Mouse (Mus musculus): ENCODE results near the gene Cped1. TPM values are rescaled to one million over a fixed set of nuclear protein-coding genes. Genes with fewer than 3 reads are reported as not detected.
A peak's percentile ranks its signal among the peaks of the same experiment; 100 is the strongest.

Gene Cped1
- polyA plus RNA-seq (2014; fragmentation: Nextera tagmentation; extraction: Ambion mirVana) = 4.3 and 5.2 TPM in 2 replicates

DNA sequence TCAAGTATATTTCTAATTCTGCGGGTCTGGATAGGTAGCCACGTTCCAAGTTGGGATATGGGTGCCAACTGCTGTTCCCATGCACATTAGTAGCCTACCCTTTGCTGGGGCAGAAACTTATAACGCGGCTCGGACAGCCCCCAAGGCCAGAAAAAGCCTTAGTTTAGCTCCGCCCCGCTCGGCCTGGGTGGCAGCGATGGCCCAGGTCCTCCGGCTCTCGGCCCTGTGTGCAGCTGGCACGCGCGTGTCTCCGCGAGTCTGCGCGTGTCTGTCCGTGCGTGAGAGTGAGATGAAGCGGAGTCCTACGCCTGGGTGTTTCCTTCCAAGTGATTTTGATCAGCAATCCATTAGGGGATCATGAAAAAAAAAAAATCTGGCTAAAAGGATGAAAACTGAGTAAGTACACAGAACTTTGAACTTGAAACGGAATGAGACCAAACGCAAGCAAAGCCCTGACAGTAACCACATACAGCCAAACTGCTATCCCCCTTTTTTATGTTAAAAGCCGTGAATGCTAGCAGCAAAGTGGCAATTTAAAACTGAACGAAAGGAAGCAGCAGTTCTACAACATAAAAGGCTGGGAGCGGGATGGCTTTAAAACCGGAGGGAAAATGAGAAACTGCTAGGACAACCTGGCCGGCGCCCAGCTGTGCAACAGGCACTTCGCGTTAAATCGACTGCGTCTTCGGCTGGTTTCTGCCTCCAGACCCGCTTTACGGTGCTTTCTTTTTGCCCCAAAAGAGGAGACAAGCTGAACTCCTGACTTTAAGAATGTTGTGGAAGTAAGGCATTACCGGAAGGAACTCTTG lies at the start of gene Cped1:
TSS of gene Cped1 (plus strand) at position 185 of the 809 bp plus-strand sequence.
- peak; percentile 60 for DNase-seq (ENCODE audit: low spot score)
- Histone ChIP-seq H3K27ac (ENCODE audit: low read depth, low read length) (no peak within 1 kb of the TSS), H3K36me3 (ENCODE audit: control insufficient read depth, insufficient read depth, low read length) (no peaks in the 10 kb centered on the region), H3K4me3 (ENCODE audit: low read depth, low read length) (peak within 1 kb of the TSS; percentile 40), H3K9me3 (replicated peaks; ENCODE audit: control insufficient read depth, low read length) (no peaks in the 10 kb centered on the region), H3K9ac (ENCODE audit: low read length) (peak within 1 kb of the TSS; percentile 26; the same call in 1 of the 2 replicates), H3K4me2 (ENCODE audit: low read length) (peak within 1 kb of the TSS; percentile 89), H3K4me1 (ENCODE audit: control insufficient read depth, insufficient read depth, low read length) (peaks cover 3% of the 10 kb centered on the region; the same call in 1 of the 2 replicates), H3K27me3 (replicated peaks; ENCODE audit: control insufficient read depth, insufficient read depth, low read length) (peaks cover 10% of the 10 kb centered on the region; the same call in 1 of the 2 replicates)
- WGBS = under 1% methylated on average over 38 of the region's 38 CpGs
- peak; percentile 77 for ATAC-seq

DNA sequence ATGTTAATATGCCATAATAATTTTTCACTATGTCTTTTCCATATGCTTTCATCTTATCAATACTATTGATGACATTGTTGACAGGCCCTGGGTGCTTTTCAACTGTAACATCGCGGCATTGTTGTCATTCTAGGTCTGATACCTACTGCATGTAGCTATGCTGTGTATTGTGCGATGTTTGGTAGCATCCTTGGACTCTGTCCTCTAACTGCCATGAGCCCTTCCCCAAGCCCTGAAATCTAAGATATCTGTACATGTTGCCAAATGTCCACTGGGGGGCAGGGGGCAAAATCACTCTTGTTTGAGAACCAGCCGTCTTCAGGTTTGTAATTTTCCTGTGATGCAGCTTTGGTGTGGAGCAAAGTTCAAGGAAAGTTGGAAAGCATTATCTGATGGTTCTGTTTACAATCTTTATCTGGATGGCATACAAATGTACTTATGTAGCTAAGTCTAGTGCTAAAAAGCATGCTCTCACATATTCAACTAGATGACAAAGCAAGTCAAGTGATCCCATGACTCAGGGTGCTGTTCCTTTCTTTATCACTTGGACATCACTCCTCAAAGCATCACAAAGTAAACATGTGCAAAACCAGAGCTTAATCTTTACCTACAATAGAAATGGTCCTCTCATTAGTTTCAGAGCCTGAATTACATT lies 47.6 kb upstream of the Cped1 start:
- Histone ChIP-seq H3K27ac (ENCODE audit: low read depth, low read length) (no peak overlapping the region), H3K4me1 (ENCODE audit: control insufficient read depth, insufficient read depth, low read length) (no peaks in the 10 kb centered on the region)
- 87% methylated on average over 4 of the region's 4 CpGs for WGBS

DNA sequence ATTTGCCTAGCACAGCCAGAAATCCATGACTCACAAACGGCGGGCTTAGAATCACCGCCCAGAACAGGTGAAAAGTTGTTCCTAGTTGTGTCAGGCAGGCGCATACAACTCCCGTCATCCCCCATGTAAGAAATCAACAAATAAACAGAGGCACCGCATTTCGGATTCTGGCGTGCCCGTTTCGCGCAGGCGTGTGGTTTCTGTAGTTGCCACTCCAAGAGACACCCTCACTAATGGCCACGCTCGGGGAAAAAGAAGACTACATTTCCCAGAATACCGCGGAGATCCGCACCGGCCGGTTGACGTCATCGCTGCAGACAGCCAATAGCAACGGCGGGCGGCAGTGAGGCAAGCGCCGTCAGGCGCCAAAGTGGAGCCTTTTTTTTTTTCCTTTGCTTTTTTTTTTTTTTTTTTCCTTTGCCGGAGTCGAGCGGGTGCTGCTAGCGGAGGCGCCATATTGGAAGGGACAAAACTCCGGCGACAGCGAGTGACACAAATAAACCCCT lies 36.4 kb upstream of the Cped1 start, which contains the start of gene Ing3:
TSS of gene Ing3 (plus strand) at position 346 of the 506 bp plus-strand sequence.
- peak; percentile 100 for DNase-seq (ENCODE audit: low spot score)
- Histone ChIP-seq H3K4me3 (ENCODE audit: low read depth, low read length) (peak within 1 kb of the TSS; percentile 74), H3K4me2 (ENCODE audit: low read length) (peak within 1 kb of the TSS; percentile 73), H3K36me3 (ENCODE audit: control insufficient read depth, insufficient read depth, low read length) (peaks cover 13% of the 10 kb centered on the region; the same call in 1 of the 2 replicates), H3K27me3 (replicated peaks; ENCODE audit: control insufficient read depth, insufficient read depth, low read length) (no peaks in the 10 kb centered on the region), H3K4me1 (ENCODE audit: control insufficient read depth, insufficient read depth, low read length) (peaks cover 6% of the 10 kb centered on the region), H3K9me3 (replicated peaks; ENCODE audit: control insufficient read depth, low read length) (no peaks in the 10 kb centered on the region), H3K9ac (ENCODE audit: low read length) (peak within 1 kb of the TSS; percentile 77), H3K27ac (ENCODE audit: low read depth, low read length) (peak within 1 kb of the TSS; percentile 99)
- under 1% methylated on average over 35 of the region's 35 CpGs for WGBS
- peak; percentile 98 for ATAC-seq

More for the DNA sequence above, 47.6 kb upstream of the Cped1 start:
- ATAC-seq (no peak), DNase-seq (ENCODE audit: low spot score) (no peak)
- no peaks in the 10 kb centered on the region for H3K9me3 ChIP-seq (replicated peaks; ENCODE audit: control insufficient read depth, low read length)
- no peaks in the 10 kb centered on the region for H3K27me3 ChIP-seq (replicated peaks; ENCODE audit: control insufficient read depth, insufficient read depth, low read length)
- no peak overlapping the region for H3K9ac ChIP-seq (ENCODE audit: low read length)
- H3K36me3 ChIP-seq (ENCODE audit: control insufficient read depth, insufficient read depth, low read length) = no peaks in the 10 kb centered on the region
- no peak overlapping the region for H3K4me2 ChIP-seq (ENCODE audit: low read length)
- H3K4me3 ChIP-seq (ENCODE audit: low read depth, low read length) = no peak overlapping the region

DNA sequence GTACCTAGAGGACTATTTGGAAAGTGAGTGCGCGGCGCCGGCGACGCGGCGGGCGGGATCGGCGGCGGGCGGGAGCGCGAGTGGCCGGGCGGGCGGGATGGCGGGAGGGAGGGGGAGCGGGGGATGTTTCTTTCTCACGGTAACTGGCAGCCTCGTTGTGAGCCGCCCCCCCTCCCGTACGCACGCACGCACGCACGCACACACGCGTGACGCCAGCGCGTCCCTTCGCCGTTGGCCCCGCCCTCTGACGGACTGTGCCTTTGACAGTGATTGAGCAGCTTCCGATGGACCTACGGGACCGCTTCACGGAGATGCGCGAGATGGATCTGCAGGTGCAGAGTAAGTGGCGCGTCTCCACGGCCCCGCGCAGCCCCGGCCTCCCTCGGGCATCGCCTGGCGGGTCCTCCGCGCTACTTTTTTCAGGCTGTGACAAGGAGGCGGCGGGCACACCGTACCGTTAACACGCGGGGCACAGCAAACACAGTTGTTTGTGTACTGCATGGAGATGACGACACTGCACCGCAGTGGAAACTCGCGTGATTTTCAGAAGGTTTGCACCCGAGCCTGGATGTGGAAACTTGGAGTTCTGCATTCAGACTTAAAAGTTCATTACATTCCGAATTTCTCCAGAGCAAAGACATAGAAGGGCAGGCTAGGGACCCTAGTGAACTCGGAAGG lies 35.8 kb upstream of the Cped1 start:
- under 1% methylated on average over 64 of the region's 68 CpGs for WGBS
- peak; percentile 97 for ATAC-seq
- peak overlapping the region; percentile 73 for H3K4me2 ChIP-seq (ENCODE audit: low read length)

DNA sequence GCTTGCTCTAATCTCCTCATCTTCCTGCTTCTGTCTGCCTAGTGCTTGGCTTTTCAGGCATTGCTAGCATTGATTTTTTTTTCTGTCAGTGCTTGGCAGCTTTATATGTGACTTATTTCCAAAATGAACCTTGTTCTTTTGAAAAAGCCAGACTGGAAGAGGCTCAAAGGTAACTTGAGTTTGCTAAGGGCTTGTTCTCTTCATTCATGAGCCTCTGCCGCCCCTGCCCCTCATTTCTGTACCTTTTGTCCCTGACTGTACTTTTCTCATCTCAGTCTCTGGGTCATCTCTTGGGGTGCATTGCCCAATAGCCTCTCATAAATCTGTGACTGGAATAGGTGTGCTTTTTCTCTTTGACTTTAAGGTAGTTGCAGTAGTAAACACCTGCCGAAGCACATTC lies 35.0 kb upstream of the Cped1 start:
- no peak for ATAC-seq
- H3K9me3 ChIP-seq (replicated peaks; ENCODE audit: control insufficient read depth, low read length) = no peaks in the 10 kb centered on the region
- H3K4me2 ChIP-seq (ENCODE audit: low read length) = peak overlapping the region; percentile 73
- WGBS = 73% methylated on average over 2 of the region's 2 CpGs
- peaks cover 6% of the 10 kb centered on the region for H3K4me1 ChIP-seq (ENCODE audit: control insufficient read depth, insufficient read depth, low read length)
- no peak for DNase-seq (ENCODE audit: low spot score)
- H3K27ac ChIP-seq (ENCODE audit: low read depth, low read length) = peak overlapping the region; percentile 99; the same call in 1 of the 2 replicates
- no peaks in the 10 kb centered on the region for H3K27me3 ChIP-seq (replicated peaks; ENCODE audit: control insufficient read depth, insufficient read depth, low read length)
- H3K36me3 ChIP-seq (ENCODE audit: control insufficient read depth, insufficient read depth, low read length) = peaks cover 22% of the 10 kb centered on the region
- peak overlapping the region; percentile 77 for H3K9ac ChIP-seq (ENCODE audit: low read length)
- peak overlapping the region; percentile 74 for H3K4me3 ChIP-seq (ENCODE audit: low read depth, low read length)

More for the DNA sequence above, 35.8 kb upstream of the Cped1 start:
- Histone ChIP-seq H3K9me3 (replicated peaks; ENCODE audit: control insufficient read depth, low read length) (no peaks in the 10 kb centered on the region), H3K4me1 (ENCODE audit: control insufficient read depth, insufficient read depth, low read length) (peaks cover 6% of the 10 kb centered on the region), H3K4me3 (ENCODE audit: low read depth, low read length) (peak overlapping the region; percentile 74), H3K27me3 (replicated peaks; ENCODE audit: control insufficient read depth, insufficient read depth, low read length) (no peaks in the 10 kb centered on the region), H3K9ac (ENCODE audit: low read length) (peak overlapping the region; percentile 77), H3K36me3 (ENCODE audit: control insufficient read depth, insufficient read depth, low read length) (peaks cover 17% of the 10 kb centered on the region), H3K27ac (ENCODE audit: low read depth, low read length) (peak overlapping the region; percentile 99)
- DNase-seq (ENCODE audit: low spot score) = peak; percentile 97

DNA sequence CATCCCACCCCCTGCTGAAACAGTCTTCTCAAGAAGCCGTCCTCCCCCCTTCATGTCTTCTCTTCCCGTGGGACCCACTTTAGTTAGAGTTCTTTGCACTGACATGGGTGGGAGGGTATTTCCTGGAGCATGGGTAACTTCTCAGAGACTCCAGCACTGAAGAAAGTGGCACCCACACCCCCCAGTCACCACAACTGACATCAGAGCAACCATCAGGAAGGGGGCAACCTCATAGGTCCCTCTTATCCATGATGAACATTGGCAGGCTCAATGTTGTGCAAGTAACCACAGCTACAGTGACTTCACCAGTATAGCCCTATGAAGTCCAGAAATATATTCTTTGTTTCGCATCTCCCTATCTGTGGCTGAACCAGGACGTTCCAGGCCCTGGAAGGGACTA lies 30.2 kb upstream of the Cped1 start:
- Histone ChIP-seq H3K27me3 (replicated peaks; ENCODE audit: control insufficient read depth, insufficient read depth, low read length) (no peaks in the 10 kb centered on the region), H3K36me3 (ENCODE audit: control insufficient read depth, insufficient read depth, low read length) (peaks cover 46% of the 10 kb centered on the region), H3K4me1 (ENCODE audit: control insufficient read depth, insufficient read depth, low read length) (peaks cover 5% of the 10 kb centered on the region), H3K9ac (ENCODE audit: low read length) (no peak overlapping the region), H3K4me2 (ENCODE audit: low read length) (no peak overlapping the region), H3K4me3 (ENCODE audit: low read depth, low read length) (no peak overlapping the region), H3K27ac (ENCODE audit: low read depth, low read length) (no peak overlapping the region), H3K9me3 (replicated peaks; ENCODE audit: control insufficient read depth, low read length) (no peaks in the 10 kb centered on the region)
- no peak for ATAC-seq
- DNase-seq (ENCODE audit: low spot score) = no peak
- WGBS = 79% methylated on average over 4 of the region's 4 CpGs

DNA sequence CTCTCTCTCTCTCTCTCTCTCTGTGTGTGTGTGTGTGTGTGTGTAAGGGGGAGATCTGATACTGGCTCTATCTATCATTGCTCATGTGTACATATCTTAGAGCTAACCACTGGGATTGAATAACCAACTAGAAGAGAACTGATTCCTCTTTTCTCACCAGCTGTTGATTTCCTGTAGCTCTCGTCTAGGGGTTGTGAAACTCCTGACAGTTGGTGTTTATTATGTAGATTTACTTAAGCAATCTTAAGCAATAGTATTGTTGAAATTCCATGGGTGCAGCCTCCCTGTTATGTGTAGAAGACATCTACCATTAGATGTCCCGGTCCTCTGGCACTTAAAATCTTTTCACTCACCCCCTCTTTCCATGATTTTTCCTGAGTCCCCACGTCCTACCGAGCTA lies 26.8 kb upstream of the Cped1 start:
- Histone ChIP-seq H3K27ac (ENCODE audit: low read depth, low read length) (no peak overlapping the region), H3K9me3 (replicated peaks; ENCODE audit: control insufficient read depth, low read length) (no peaks in the 10 kb centered on the region), H3K36me3 (ENCODE audit: control insufficient read depth, insufficient read depth, low read length) (peaks cover 36% of the 10 kb centered on the region), H3K4me1 (ENCODE audit: control insufficient read depth, insufficient read depth, low read length) (no peaks in the 10 kb centered on the region), H3K9ac (ENCODE audit: low read length) (no peak overlapping the region), H3K27me3 (replicated peaks; ENCODE audit: control insufficient read depth, insufficient read depth, low read length) (no peaks in the 10 kb centered on the region), H3K4me2 (ENCODE audit: low read length) (no peak overlapping the region), H3K4me3 (ENCODE audit: low read depth, low read length) (no peak overlapping the region)
- 85% methylated on average over 4 of the region's 4 CpGs for WGBS
- no peak for DNase-seq (ENCODE audit: low spot score)
- ATAC-seq = no peak

DNA sequence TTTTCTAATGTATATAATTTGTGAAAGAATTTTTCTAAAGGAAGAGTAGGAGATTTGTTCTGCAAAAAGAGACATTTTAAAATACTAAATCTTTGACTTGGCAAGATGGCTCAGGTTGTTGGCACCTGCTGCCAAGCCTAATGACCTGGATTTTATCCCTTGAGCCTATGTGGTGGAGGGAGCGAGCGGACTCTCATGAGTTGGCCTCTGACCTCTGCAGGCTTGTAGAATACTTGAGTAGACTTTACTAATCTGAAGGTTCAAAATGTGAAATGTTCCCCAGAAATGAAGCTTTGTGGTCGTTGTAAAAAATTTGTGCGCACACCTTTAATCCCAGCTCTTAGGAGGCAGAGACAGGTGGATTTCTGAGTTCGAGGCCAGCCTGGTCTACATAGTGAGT lies 25.8 kb upstream of the Cped1 start:
- peaks cover 32% of the 10 kb centered on the region for H3K36me3 ChIP-seq (ENCODE audit: control insufficient read depth, insufficient read depth, low read length)
- no peak for DNase-seq (ENCODE audit: low spot score)
- H3K9ac ChIP-seq (ENCODE audit: low read length) = no peak overlapping the region
- H3K27me3 ChIP-seq (replicated peaks; ENCODE audit: control insufficient read depth, insufficient read depth, low read length) = no peaks in the 10 kb centered on the region
- H3K4me2 ChIP-seq (ENCODE audit: low read length) = no peak overlapping the region
- H3K4me3 ChIP-seq (ENCODE audit: low read depth, low read length) = no peak overlapping the region
- no peaks in the 10 kb centered on the region for H3K9me3 ChIP-seq (replicated peaks; ENCODE audit: control insufficient read depth, low read length)
- H3K4me1 ChIP-seq (ENCODE audit: control insufficient read depth, insufficient read depth, low read length) = no peaks in the 10 kb centered on the region
- H3K27ac ChIP-seq (ENCODE audit: low read depth, low read length) = no peak overlapping the region
- 95% methylated on average over 5 of the region's 5 CpGs for WGBS
- ATAC-seq = no peak
